Mouse (Mus musculus): ENCODE results near the gene Lix1l. TPM values are rescaled to one million over a fixed set of nuclear protein-coding genes. Genes with fewer than 3 reads are reported as not detected.
A peak's percentile ranks its signal among the peaks of the same experiment; 100 is the strongest.

Lix1l gene
- polyA plus RNA-seq, 1 experiment from 2014 or later = 5.6 TPM

- no peak for ATAC-seq (ENCODE audit: low FRiP score)
- no peaks in the 10 kb centered on the region for H3K9me3 ChIP-seq (replicated peaks)
- no peak overlapping the region for H3K4me3 ChIP-seq (replicated peaks)
- no peaks in the 10 kb centered on the region for H3K36me3 ChIP-seq
- no peak overlapping the region for H3K27ac ChIP-seq (replicated peaks)
- no peaks in the 10 kb centered on the region for H3K27me3 ChIP-seq (replicated peaks)
- no peaks in the 10 kb centered on the region for H3K4me1 ChIP-seq
- H3K4me2 ChIP-seq = no peak overlapping the region
- 87% methylated on average over 13 of the region's 13 CpGs for WGBS
- no peak overlapping the region for H3K9ac ChIP-seq (replicated peaks)
Observed at GRCm38 (mm10) chr3:96569506-96569905, 31.4 kb upstream of the Lix1l start.

DNA sequence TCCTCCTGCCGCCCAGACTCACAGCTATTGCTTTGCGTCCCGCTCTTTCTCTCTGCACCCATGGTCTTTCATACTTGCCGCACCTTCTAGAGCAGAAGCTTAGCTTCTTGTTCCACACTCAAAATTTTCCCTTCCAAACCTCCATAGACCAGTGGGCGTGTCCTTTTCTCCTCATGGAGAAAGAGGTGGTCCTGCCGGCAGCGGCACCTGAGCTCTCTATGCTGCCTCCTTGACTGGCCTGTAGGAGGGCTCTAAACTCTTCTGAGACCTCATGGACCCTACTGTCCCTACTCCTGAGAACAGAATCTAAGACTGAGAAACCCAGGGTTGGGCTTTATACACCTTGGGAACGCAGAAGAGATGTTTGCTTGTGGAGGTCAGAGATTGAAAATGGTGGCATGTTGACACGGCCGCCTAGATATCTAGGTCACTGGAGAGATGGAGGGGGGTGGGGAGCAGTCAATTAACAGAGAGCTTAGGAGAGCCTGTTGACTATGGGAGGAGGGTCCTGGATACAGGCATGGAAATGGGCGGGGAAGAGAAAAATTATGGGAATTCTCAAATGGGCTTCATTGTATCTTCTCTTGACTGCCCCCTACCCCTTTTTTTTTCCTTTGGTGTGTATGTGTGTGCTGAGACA is 30.9 kb upstream of the Lix1l start:
- 90% methylated on average over 11 of the region's 11 CpGs for WGBS

GRCm38 (mm10) chr3:96570643-96571042 is 30.3 kb upstream of the Lix1l start:
- H3K27ac ChIP-seq (replicated peaks) = no peak overlapping the region
- H3K36me3 ChIP-seq = no peaks in the 10 kb centered on the region
- no peak overlapping the region for H3K4me2 ChIP-seq
- 0 out of 2 replicates have a peak, but pooled peaks cover under 1% of the 10 kb centered on the region for H3K4me1 ChIP-seq
- ATAC-seq (ENCODE audit: low FRiP score) = no peak
- H3K4me3 ChIP-seq (replicated peaks) = no peak overlapping the region
- WGBS = 75% methylated on average over 7 of the region's 7 CpGs
- no peaks in the 10 kb centered on the region for H3K27me3 ChIP-seq (replicated peaks)
- no peak overlapping the region for H3K9ac ChIP-seq (replicated peaks)
- no peaks in the 10 kb centered on the region for H3K9me3 ChIP-seq (replicated peaks)

More for the DNA sequence above, 30.9 kb upstream of the Lix1l start:
- no peak overlapping the region for H3K27ac ChIP-seq (replicated peaks)
- no peaks in the 10 kb centered on the region for H3K4me1 ChIP-seq
- no peak overlapping the region for H3K4me2 ChIP-seq
- H3K9me3 ChIP-seq (replicated peaks) = no peaks in the 10 kb centered on the region
- no peak overlapping the region for H3K4me3 ChIP-seq (replicated peaks)
- ATAC-seq (ENCODE audit: low FRiP score) = no peak
- H3K27me3 ChIP-seq (replicated peaks) = no peaks in the 10 kb centered on the region
- H3K36me3 ChIP-seq = no peaks in the 10 kb centered on the region
- H3K9ac ChIP-seq (replicated peaks) = no peak overlapping the region

- H3K4me3 ChIP-seq (replicated peaks) = no peak overlapping the region
- H3K4me1 ChIP-seq = peaks cover 7% of the 10 kb centered on the region
- H3K4me2 ChIP-seq = no peak overlapping the region
- no peak overlapping the region for H3K9ac ChIP-seq (replicated peaks)
- WGBS = 75% methylated on average over 2 of the region's 2 CpGs
- H3K36me3 ChIP-seq = no peaks in the 10 kb centered on the region
- ATAC-seq (ENCODE audit: low FRiP score) = no peak
- H3K27me3 ChIP-seq (replicated peaks) = no peaks in the 10 kb centered on the region
- H3K9me3 ChIP-seq (replicated peaks) = no peaks in the 10 kb centered on the region
- H3K27ac ChIP-seq (replicated peaks) = no peak overlapping the region
Observed at GRCm38 (mm10) chr3:96571336-96571735, 29.6 kb upstream of the Lix1l start.

GRCm38 (mm10) chr3:96571896-96572698 is 28.9 kb upstream of the Lix1l start:
- H3K27ac ChIP-seq (replicated peaks) = no peak overlapping the region
- no peak overlapping the region for H3K4me2 ChIP-seq
- no peak overlapping the region for H3K9ac ChIP-seq (replicated peaks)
- 82% methylated on average over 16 of the region's 16 CpGs for WGBS
- ATAC-seq (ENCODE audit: low FRiP score) = no peak
- no peaks in the 10 kb centered on the region for H3K27me3 ChIP-seq (replicated peaks)
- no peaks in the 10 kb centered on the region for H3K9me3 ChIP-seq (replicated peaks)
- H3K4me3 ChIP-seq (replicated peaks) = no peak overlapping the region
- no peaks in the 10 kb centered on the region for H3K36me3 ChIP-seq
- peaks cover 15% of the 10 kb centered on the region for H3K4me1 ChIP-seq

- Histone ChIP-seq H3K27ac (replicated peaks) (no peak overlapping the region), H3K4me1 (peaks cover 20% of the 10 kb centered on the region), H3K4me2 (no peak overlapping the region), H3K9me3 (replicated peaks) (no peaks in the 10 kb centered on the region), H3K9ac (replicated peaks) (no peak overlapping the region), H3K27me3 (replicated peaks) (no peaks in the 10 kb centered on the region), H3K36me3 (no peaks in the 10 kb centered on the region), H3K4me3 (replicated peaks) (no peak overlapping the region)
- ATAC-seq (ENCODE audit: low FRiP score) = no peak
- 91% methylated on average over 18 of the region's 19 CpGs for WGBS
Observed at GRCm38 (mm10) chr3:96573611-96574511, 27.1 kb upstream of the Lix1l start.

- no peaks in the 10 kb centered on the region for H3K36me3 ChIP-seq
- H3K4me2 ChIP-seq = peak overlapping the region; percentile 58; the same call in 1 of the 2 replicates
- H3K27me3 ChIP-seq (replicated peaks) = no peaks in the 10 kb centered on the region
- no peak overlapping the region for H3K4me3 ChIP-seq (replicated peaks)
- peaks cover 29% of the 10 kb centered on the region for H3K4me1 ChIP-seq
- no peak for ATAC-seq (ENCODE audit: low FRiP score)
- 75% methylated on average over 8 of the region's 8 CpGs for WGBS
- H3K9me3 ChIP-seq (replicated peaks) = no peaks in the 10 kb centered on the region
- H3K27ac ChIP-seq (replicated peaks) = no peak overlapping the region
- no peak overlapping the region for H3K9ac ChIP-seq (replicated peaks)
Observed at GRCm38 (mm10) chr3:96575272-96575984, 25.5 kb upstream of the Lix1l start.

GRCm38 (mm10) chr3:96576005-96576658 is 24.8 kb upstream of the Lix1l start:
- Histone ChIP-seq H3K4me1 (peaks cover 35% of the 10 kb centered on the region), H3K9me3 (replicated peaks) (no peaks in the 10 kb centered on the region), H3K4me3 (replicated peaks) (peak overlapping the region; percentile 21), H3K27me3 (replicated peaks) (0 out of 2 replicates have a peak, but pooled peaks cover under 1% of the 10 kb centered on the region), H3K4me2 (peak overlapping the region; percentile 58), H3K27ac (replicated peaks) (peak overlapping the region; percentile 83), H3K36me3 (no peaks in the 10 kb centered on the region), H3K9ac (replicated peaks) (0 out of 2 replicates have a peak overlapping the region, but pooled peaks have one; percentile 7)
- ATAC-seq (ENCODE audit: low FRiP score) = 0 out of 2 replicates have a peak, but pooled peaks have one; percentile 4
- 44% methylated on average over 14 of the region's 14 CpGs for WGBS

- H3K36me3 ChIP-seq = no peaks in the 10 kb centered on the region
- peaks cover 35% of the 10 kb centered on the region for H3K4me1 ChIP-seq
- whole genome bisulfite sequencing = 15% methylated on average over 17 of the region's 17 CpGs
- H3K4me3 ChIP-seq (replicated peaks) = peak within 1 kb of the TSS; percentile 21
- H3K27me3 ChIP-seq (replicated peaks) = peaks cover 7% of the 10 kb centered on the region; the same call in 1 of the 2 replicates
- H3K9ac ChIP-seq (replicated peaks) = peak within 1 kb of the TSS; percentile 14; the same call in 1 of the 2 replicates
- peak; percentile 89 for ATAC-seq (ENCODE audit: low FRiP score)
- H3K4me2 ChIP-seq = peak within 1 kb of the TSS; percentile 58
- H3K27ac ChIP-seq (replicated peaks) = peak within 1 kb of the TSS; percentile 83
- no peaks in the 10 kb centered on the region for H3K9me3 ChIP-seq (replicated peaks)
Observed at GRCm38 (mm10) chr3:96576690-96577541, 24.0 kb upstream of the Lix1l start, which contains the start of gene Gm16253. Gene Gm16253 (plus strand): TSS chr3:96576984.

- Histone ChIP-seq H3K4me1 (peaks cover 35% of the 10 kb centered on the region), H3K27ac (replicated peaks) (peak overlapping the region; percentile 83), H3K9ac (replicated peaks) (no peak overlapping the region), H3K4me2 (0 out of 2 replicates have a peak overlapping the region, but pooled peaks have one; percentile 58), H3K4me3 (replicated peaks) (no peak overlapping the region), H3K9me3 (replicated peaks) (no peaks in the 10 kb centered on the region), H3K36me3 (no peaks in the 10 kb centered on the region), H3K27me3 (replicated peaks) (peaks cover 7% of the 10 kb centered on the region; the same call in 1 of the 2 replicates)
- 44% methylated on average over 4 of the region's 4 CpGs for WGBS
- ATAC-seq (ENCODE audit: low FRiP score) = no peak
Observed at GRCm38 (mm10) chr3:96577566-96577965, 23.4 kb upstream of the Lix1l start.

Measured in neural tube, embryonic 15.5 days (tissue).